Mouse (Mus musculus) MEL (cell line): ENCODE data around the gene Ryr1. TPM values are rescaled to one million over a fixed set of nuclear protein-coding genes. Genes with fewer than 3 reads are reported as not detected.

Experiments used
- DNase-seq: peaks from one replicate; pipeline ENCODE4 v3.0.0; 2011; ENCODE audit warnings: low read depth, low spot score
- H3K27ac ChIP-seq: 2 replicates; pipeline ENCODE4 v1.5.1; 2012; ENCODE audit warnings: low read depth, mild to moderate bottlenecking, control low read depth, low read length, moderate library complexity; ENCODE audit not compliant: control insufficient read depth
- H3K27me3 ChIP-seq, 2 experiments: fragments of 150-350 bp in 1 of 2; sonication (generic) in 1 of 2; 2 replicates each; pipeline ENCODE4 v1.6.1; 2012; ENCODE audit warnings: low read length in 2 of 2, mild to moderate bottlenecking in 2 of 2, improper control_type of control experiment in 1 of 2, moderate library complexity in 1 of 2; ENCODE audit not compliant: insufficient read depth in 2 of 2, control insufficient read depth in 1 of 2
- H3K36me3 ChIP-seq, 2 experiments: 2 replicates each; pipeline ENCODE4 v1.6.1; 2012 to 2014; ENCODE audit warnings: low read length in 2 of 2, improper control_type of control experiment in 1 of 2, inconsistent platforms in 1 of 2, mild to moderate bottlenecking in 1 of 2; ENCODE audit not compliant: insufficient read depth in 2 of 2, control insufficient read depth in 1 of 2
- H3K4me1 ChIP-seq, 2 experiments: fragments of 150-350 bp in 1 of 2; sonication (generic) in 1 of 2; 2 replicates each; pipeline ENCODE4 v1.6.1; 2012; ENCODE audit warnings: low read length in 2 of 2, improper control_type of control experiment in 1 of 2, mild to moderate bottlenecking in 1 of 2; ENCODE audit not compliant: insufficient read depth in 2 of 2, control insufficient read depth in 1 of 2
- H3K4me3 ChIP-seq, 2 experiments: fragments of 150-350 bp in 1 of 2; sonication (generic) in 1 of 2; 2 replicates each; pipeline ENCODE4 v1.5.1; 2012; ENCODE audit warnings: low read depth in 2 of 2, low read length in 2 of 2, mild to moderate bottlenecking in 2 of 2, moderate library complexity in 2 of 2, control low read depth in 1 of 2, improper control_type of control experiment in 1 of 2; ENCODE audit not compliant: control insufficient read depth in 1 of 2, insufficient read depth in 1 of 2
- H3K79me2 ChIP-seq: 2 replicates; pipeline ENCODE4 v1.6.1; 2012; ENCODE audit warnings: mild to moderate bottlenecking, low read length, moderate library complexity; ENCODE audit not compliant: control insufficient read depth, poor library complexity, insufficient read depth
- H3K9ac ChIP-seq: 2 replicates; pipeline ENCODE4 v1.6.1; 2012; ENCODE audit warnings: low read depth, mild to moderate bottlenecking, control low read depth, low read length, moderate library complexity; ENCODE audit not compliant: control insufficient read depth, poor library complexity, severe bottlenecking
- H3K9me3 ChIP-seq: fragments of 150-350 bp; sonication (generic); replicated peaks from 2 replicates; pipeline ENCODE4 v1.6.1; 2012; ENCODE audit warnings: mild to moderate bottlenecking, low read length, improper control_type of control experiment, moderate library complexity; ENCODE audit not compliant: insufficient read depth
- CHD1 ChIP-seq: IDR thresholded peaks from 2 replicates; pipeline ENCODE4 v1.6.1; 2012; ENCODE audit warnings: low read depth, mild to moderate bottlenecking, inconsistent platforms, low read length, improper control_type of control experiment
- CHD2 ChIP-seq: IDR thresholded peaks from 2 replicates; pipeline ENCODE4 v1.6.1; 2011; ENCODE audit warnings: low read length, improper control_type of control experiment
- E2F4 ChIP-seq: IDR thresholded peaks from 2 replicates; pipeline ENCODE4 v1.6.1; 2011; ENCODE audit warnings: low read depth, low read length, improper control_type of control experiment, borderline replicate concordance
- GABPA ChIP-seq: IDR thresholded peaks from 2 replicates; pipeline ENCODE4 v1.6.1; 2012; ENCODE audit warnings: low read depth, mild to moderate bottlenecking, inconsistent platforms, low read length, improper control_type of control experiment, moderate library complexity
- JUND ChIP-seq: IDR thresholded peaks from 2 replicates; pipeline ENCODE4 v1.6.1; 2011; ENCODE audit warnings: low read depth, mild to moderate bottlenecking, improper control_type of control experiment, low read length
- KAT2A ChIP-seq: conservative IDR thresholded peaks from 2 replicates; pipeline ENCODE4 v1.6.1; 2012; ENCODE audit warnings: low read depth, low read length, improper control_type of control experiment, inconsistent platforms
- MAFK ChIP-seq: IDR thresholded peaks from 2 replicates; pipeline ENCODE4 v1.6.1; 2011; ENCODE audit warnings: low read depth, mild to moderate bottlenecking, low read length, improper control_type of control experiment, borderline replicate concordance
- MAX ChIP-seq: IDR thresholded peaks from 2 replicates; pipeline ENCODE4 v1.6.1; 2011; ENCODE audit warnings: low read length, improper control_type of control experiment
- MYB ChIP-seq: IDR thresholded peaks from 2 replicates; pipeline ENCODE4 v1.6.1; 2011; ENCODE audit warnings: mild to moderate bottlenecking, low read depth, low read length, improper control_type of control experiment
- MYC ChIP-seq: IDR thresholded peaks from 2 replicates; pipeline ENCODE4 v1.6.1; 2011; ENCODE audit warnings: low read depth, mild to moderate bottlenecking, low read length, improper control_type of control experiment, moderate library complexity
- NRF1 ChIP-seq: IDR thresholded peaks from 2 replicates; pipeline ENCODE4 v1.6.1; 2014; ENCODE audit warnings: low read depth, mild to moderate bottlenecking, inconsistent platforms, low read length, improper control_type of control experiment, moderate library complexity; ENCODE audit not compliant: poor library complexity, insufficient read depth, severe bottlenecking
- POLR2AphosphoS2 ChIP-seq: IDR thresholded peaks from 2 replicates; pipeline ENCODE4 v1.6.1; 2011; ENCODE audit warnings: low read length, improper control_type of control experiment
- POLR2AphosphoS5 ChIP-seq: IDR thresholded peaks from 2 replicates; pipeline ENCODE4 v1.6.1; 2012; ENCODE audit warnings: low read depth, borderline replicate concordance, mild to moderate bottlenecking, inconsistent platforms, low read length, moderate library complexity, mixed read lengths
- RCOR1 ChIP-seq: IDR thresholded peaks from 2 replicates; pipeline ENCODE4 v1.6.1; 2012; ENCODE audit warnings: low read depth, mild to moderate bottlenecking, inconsistent platforms, low read length, improper control_type of control experiment
- SIN3A ChIP-seq: IDR thresholded peaks from 2 replicates; pipeline ENCODE4 v1.6.1; 2012; ENCODE audit warnings: low read length, improper control_type of control experiment, inconsistent platforms
- ZC3H11A ChIP-seq: IDR thresholded peaks from 2 replicates; pipeline ENCODE4 v1.6.1; 2012; ENCODE audit warnings: low read depth, mild to moderate bottlenecking, inconsistent platforms, low read length, improper control_type of control experiment
- polyA plus RNA-seq, 2 experiments: library from polyadenylated mRNA; stranded (reverse) in 1 of 2; unstranded in 1 of 2; fragments of >175 nt in 1 of 2; fragments of >200 nt in 1 of 2; gene quantifications; 2 replicates each; pipeline versions ENCODE4 v1.2.1 to v1.2.4; 2012; ENCODE audit warnings: low replicate concordance in 2 of 2, low read depth in 1 of 2; ENCODE audit not compliant: insufficient read length in 2 of 2, insufficient read depth in 1 of 2, missing spikeins in 1 of 2
- total RNA-seq: library from RNA; depleted of rRNA; stranded (reverse); fragments of 300-350 nt; gene quantifications from 2 replicates; pipeline ENCODE4 v1.2.3, GENCODE M21; 2012

Ryr1 gene
- total and polyA plus RNA-seq, 3 experiments, result 0.27 to 0.54 TPM; not detected in 1

- Histone ChIP-seq H3K9ac (no peak overlapping the region), H3K27ac (no peak overlapping the region), H3K36me3 (peaks cover 0 to 3% of the 10 kb centered on the region in 2 experiments; a peak in 3 of 4 replicates), H3K27me3 (no peaks in the 10 kb centered on the region), H3K4me3 (no peak overlapping the region), H3K9me3 (no peaks in the 10 kb centered on the region), H3K79me2 (no peaks in the 10 kb centered on the region), H3K4me1 (no peaks in the 10 kb centered on the region)
- DNase-seq, result no peak
- TF ChIP-seq KAT2A, result no peak
- TF ChIP-seq MAFK, result no peak
- TF ChIP-seq RCOR1, result no peak
- TF ChIP-seq GABPA, result no peak
- TF ChIP-seq POLR2AphosphoS5, result no peak
- TF ChIP-seq MYB, result no peak
- no peak for TF ChIP-seq SIN3A
- no peak for TF ChIP-seq POLR2AphosphoS2
- no peak for TF ChIP-seq NRF1
- TF ChIP-seq CHD2, result no peak
- no peak for TF ChIP-seq ZC3H11A
Measured at GRCm38 (mm10) chr7:28971770-28972269, 153.2 kb downstream of the Ryr1 start.

GRCm38 (mm10) chr7:28971029-28971428 lies 153.9 kb downstream of the Ryr1 start:
- H3K9ac ChIP-seq, result no peak overlapping the region
- DNase-seq, result no peak
- TF ChIP-seq CHD1 (no peak), KAT2A (no peak), E2F4 (no peak), MAX (no peak), NRF1 (no peak), JUND (no peak), POLR2AphosphoS2 (no peak), MYC (no peak)
- H3K4me3 ChIP-seq, result no peak overlapping the region
- no peaks in the 10 kb centered on the region for H3K79me2 ChIP-seq
- H3K9me3 ChIP-seq, result no peaks in the 10 kb centered on the region
- H3K27ac ChIP-seq, result no peak overlapping the region
- H3K27me3 ChIP-seq, result no peaks in the 10 kb centered on the region
- peaks cover 0 to 3% of the 10 kb centered on the region in 2 experiments; a peak in 3 of 4 replicates for H3K36me3 ChIP-seq
- H3K4me1 ChIP-seq, result no peaks in the 10 kb centered on the region
